Mouse (Mus musculus): ENCODE measurements around the gene Fbxl17. TPM values are rescaled to one million over a fixed set of nuclear protein-coding genes. Genes with fewer than 3 reads are reported as not detected.
A peak's percentile ranks its signal among the peaks of the same experiment; 100 is the strongest.

The Fbxl17 gene
- total RNA-seq, 2 experiments from 2014 or later: 59.0 to 66.2 TPM

- intact Hi-C loops (cut with DNase I): loop anchor here (10.0 kb wide), 2 partner anchors 255 to 415 kb away; no protein-coding TSS in a partner anchor
- H3K27ac ChIP-seq: no peak overlapping the region
- TF ChIP-seq CTCF (IDR thresholded peaks at IDR 0.05): no peak
- H3K4me3 ChIP-seq: no peak overlapping the region
- DNase-seq (ENCODE audit: extremely low spot score in 1 of 2, low spot score in 2 of 2): no peak
These were observed 80.3 kb downstream of the Fbxl17 start for GRCm38 (mm10) chr17:63419503-63419902.

- intact Hi-C loops (cut with DNase I): loop anchor here (2.0 to 10.0 kb wide), 4 partner anchors 55 to 409 kb away; no protein-coding TSS in a partner anchor
- Histone ChIP-seq H3K4me3 (no peak overlapping the region), H3K27ac (no peak overlapping the region)
- peak; percentile 78 for TF ChIP-seq CTCF (IDR thresholded peaks at IDR 0.05)
- no peak for DNase-seq (ENCODE audit: extremely low spot score in 1 of 2, low spot score in 2 of 2)
These were observed 85.7 kb downstream of the Fbxl17 start for GRCm38 (mm10) chr17:63413973-63414580.

GRCm38 (mm10) chr17:63411564-63411963, 88.3 kb downstream of the Fbxl17 start:
- intact Hi-C loops (cut with DNase I): loop anchor here (10.0 kb wide), 2 partner anchors 247 to 407 kb away; no protein-coding TSS in a partner anchor
- no peak for TF ChIP-seq CTCF (IDR thresholded peaks at IDR 0.05)
- Histone ChIP-seq H3K4me3 (no peak overlapping the region), H3K27ac (no peak overlapping the region)
- no peak for DNase-seq (ENCODE audit: extremely low spot score in 1 of 2, low spot score in 2 of 2)

GRCm38 (mm10) chr17:63410101-63410500, 89.7 kb downstream of the Fbxl17 start:
- intact Hi-C loops (cut with DNase I): loop anchor here (10.0 kb wide), 2 partner anchors 245 to 405 kb away; no protein-coding TSS in a partner anchor
- DNase-seq (ENCODE audit: extremely low spot score in 1 of 2, low spot score in 2 of 2): no peak
- Histone ChIP-seq H3K27ac (no peak overlapping the region), H3K4me3 (no peak overlapping the region)
- TF ChIP-seq CTCF (IDR thresholded peaks at IDR 0.05): no peak

GRCm38 (mm10) chr17:63405955-63406354, 93.9 kb downstream of the Fbxl17 start:
- intact Hi-C loops (cut with DNase I): no loop called here
- DNase-seq (ENCODE audit: extremely low spot score in 1 of 2, low spot score in 2 of 2): no peak
- no peak for TF ChIP-seq CTCF (IDR thresholded peaks at IDR 0.05)
- no peak overlapping the region for H3K27ac ChIP-seq
- no peak overlapping the region for H3K4me3 ChIP-seq

- no peak for TF ChIP-seq CTCF (IDR thresholded peaks at IDR 0.05)
- intact Hi-C loops (cut with DNase I): no loop called here
- Histone ChIP-seq H3K4me3 (no peak overlapping the region), H3K27ac (no peak overlapping the region)
- DNase-seq (ENCODE audit: extremely low spot score in 1 of 2, low spot score in 2 of 2): no peak
These were observed 94.3 kb downstream of the Fbxl17 start for GRCm38 (mm10) chr17:63405471-63405870.

- TF ChIP-seq CTCF (IDR thresholded peaks at IDR 0.05): no peak
- DNase-seq (ENCODE audit: extremely low spot score in 1 of 2, low spot score in 2 of 2): no peak
These were observed 94.8 kb downstream of the Fbxl17 start for GRCm38 (mm10) chr17:63404968-63405367.

GRCm38 (mm10) chr17:63403801-63404415, 95.9 kb downstream of the Fbxl17 start:
- intact Hi-C loops (cut with DNase I): no loop called here
- Histone ChIP-seq H3K4me3 (no peak overlapping the region), H3K27ac (no peak overlapping the region)
- DNase-seq (ENCODE audit: extremely low spot score in 1 of 2, low spot score in 2 of 2): no peak
- TF ChIP-seq CTCF (IDR thresholded peaks at IDR 0.05): no peak

More at GRCm38 (mm10) chr17:63404968-63405367, 94.8 kb downstream of the Fbxl17 start:
- Histone ChIP-seq H3K27ac (no peak overlapping the region), H3K4me3 (no peak overlapping the region)
- intact Hi-C loops (cut with DNase I): no loop called here

- intact Hi-C loops (cut with DNase I): no loop called here
- no peak for TF ChIP-seq CTCF (IDR thresholded peaks at IDR 0.05)
- no peak overlapping the region for H3K27ac ChIP-seq
- no peak for DNase-seq (ENCODE audit: extremely low spot score in 1 of 2, low spot score in 2 of 2)
- H3K4me3 ChIP-seq: no peak overlapping the region
These were observed 96.8 kb downstream of the Fbxl17 start for GRCm38 (mm10) chr17:63402741-63403681.

- Histone ChIP-seq H3K4me3 (no peak overlapping the region), H3K27ac (no peak overlapping the region)
- no peak for DNase-seq (ENCODE audit: extremely low spot score in 1 of 2, low spot score in 2 of 2)
- TF ChIP-seq CTCF (IDR thresholded peaks at IDR 0.05): no peak
- intact Hi-C loops (cut with DNase I): no loop called here
These were observed 97.6 kb downstream of the Fbxl17 start for GRCm38 (mm10) chr17:63402170-63402569.

- no peak for TF ChIP-seq CTCF (IDR thresholded peaks at IDR 0.05)
- no peak overlapping the region for H3K27ac ChIP-seq
- intact Hi-C loops (cut with DNase I): no loop called here
- H3K4me3 ChIP-seq: no peak overlapping the region
- DNase-seq (ENCODE audit: extremely low spot score in 1 of 2, low spot score in 2 of 2): no peak
These were observed 99.2 kb downstream of the Fbxl17 start for GRCm38 (mm10) chr17:63400640-63401039.

GRCm38 (mm10) chr17:63399816-63400215, 100.0 kb downstream of the Fbxl17 start:
- no peak for DNase-seq (ENCODE audit: extremely low spot score in 1 of 2, low spot score in 2 of 2)
- no peak for TF ChIP-seq CTCF (IDR thresholded peaks at IDR 0.05)
- intact Hi-C loops (cut with DNase I): no loop called here

More at GRCm38 (mm10) chr17:63399816-63400215, 100.0 kb downstream of the Fbxl17 start:
- no peak overlapping the region for H3K27ac ChIP-seq
- H3K4me3 ChIP-seq: no peak overlapping the region

Data from left cerebral cortex, adult 2 months (tissue).